Mouse (Mus musculus): ENCODE data around the gene Wnt3a. TPM values are rescaled to one million over a fixed set of nuclear protein-coding genes. Genes with fewer than 3 reads are reported as not detected.

Gene Wnt3a
- not detected for polyA plus RNA-seq (2017; shearing (Covaris generic))

GRCm38 (mm10) chr11:59290702-59291303 lies at the start of gene Wnt3a:
TSS of gene Wnt3a (minus strand) at chr11:59290752.

GRCm38 (mm10) chr11:59306461-59307421 lies 16.2 kb upstream of the Wnt3a start, which contains the start of gene Wnt9a:
TSS of gene Wnt9a (plus strand) at chr11:59306928.

GRCm38 (mm10) chr11:59228122-59228953 lies 62.2 kb downstream of the Wnt3a start, which contains the start of gene Arf1:
TSS of gene Arf1 (minus strand) at chr11:59228270.

GRCm38 (mm10) chr11:59208153-59208831 lies 82.3 kb downstream of the Wnt3a start, which contains the start of gene 2310033P09Rik:
TSS of gene 2310033P09Rik (plus strand) at chr11:59208321.

GRCm38 (mm10) chr11:59202081-59202995 lies 88.2 kb downstream of the Wnt3a start, which contains the start of gene Mrpl55:
TSS of gene Mrpl55 (plus strand) at chr11:59202486.

Other genes with a start within 250 kb of the Wnt3a start
- gene Obscn, start 154.3 kb downstream of the Wnt3a start, polyA plus RNA-seq (2017; shearing (Covaris generic)): not detected
- 16.6 TPM for gene Iba57, start 127.0 kb downstream of the Wnt3a start, polyA plus RNA-seq (2017; shearing (Covaris generic))
- gene Gjc2, start 107.5 kb downstream of the Wnt3a start, polyA plus RNA-seq (2017; shearing (Covaris generic)): not detected
- gene Guk1, start 98.5 kb downstream of the Wnt3a start, polyA plus RNA-seq (2017; shearing (Covaris generic)): 55.2 TPM
- 29.3 TPM for gene Mrpl55, start 88.3 kb downstream of the Wnt3a start, polyA plus RNA-seq (2017; shearing (Covaris generic))
- 47.7 TPM for gene 2310033P09Rik, start 82.4 kb downstream of the Wnt3a start, polyA plus RNA-seq (2017; shearing (Covaris generic))
- gene Arf1, start 62.5 kb downstream of the Wnt3a start, polyA plus RNA-seq (2017; shearing (Covaris generic)): 578 TPM
- gene Wnt9a, start 16.2 kb upstream of the Wnt3a start, polyA plus RNA-seq (2017; shearing (Covaris generic)): not detected
- gene Prss38, start 84.9 kb upstream of the Wnt3a start, polyA plus RNA-seq (2017; shearing (Covaris generic)): not detected
- 8.6 TPM for gene Jmjd4, start 159.3 kb upstream of the Wnt3a start, polyA plus RNA-seq (2017; shearing (Covaris generic))
- gene Snap47, start 160.4 kb upstream of the Wnt3a start, polyA plus RNA-seq (2017; shearing (Covaris generic)): 27.6 TPM
- gene Zfp867, start 181.7 kb upstream of the Wnt3a start, polyA plus RNA-seq (2017; shearing (Covaris generic)): 1.6 TPM
- gene Zkscan17, start 236.0 kb upstream of the Wnt3a start, polyA plus RNA-seq (2017; shearing (Covaris generic)): 18.0 TPM

Data from naive thymus-derived CD4-positive, alpha-beta T cell, adult 5 months (primary cell).